Mouse (Mus musculus): Measurements from ENCODE around the gene Gsto2.

Gsto2 gene

DNA sequence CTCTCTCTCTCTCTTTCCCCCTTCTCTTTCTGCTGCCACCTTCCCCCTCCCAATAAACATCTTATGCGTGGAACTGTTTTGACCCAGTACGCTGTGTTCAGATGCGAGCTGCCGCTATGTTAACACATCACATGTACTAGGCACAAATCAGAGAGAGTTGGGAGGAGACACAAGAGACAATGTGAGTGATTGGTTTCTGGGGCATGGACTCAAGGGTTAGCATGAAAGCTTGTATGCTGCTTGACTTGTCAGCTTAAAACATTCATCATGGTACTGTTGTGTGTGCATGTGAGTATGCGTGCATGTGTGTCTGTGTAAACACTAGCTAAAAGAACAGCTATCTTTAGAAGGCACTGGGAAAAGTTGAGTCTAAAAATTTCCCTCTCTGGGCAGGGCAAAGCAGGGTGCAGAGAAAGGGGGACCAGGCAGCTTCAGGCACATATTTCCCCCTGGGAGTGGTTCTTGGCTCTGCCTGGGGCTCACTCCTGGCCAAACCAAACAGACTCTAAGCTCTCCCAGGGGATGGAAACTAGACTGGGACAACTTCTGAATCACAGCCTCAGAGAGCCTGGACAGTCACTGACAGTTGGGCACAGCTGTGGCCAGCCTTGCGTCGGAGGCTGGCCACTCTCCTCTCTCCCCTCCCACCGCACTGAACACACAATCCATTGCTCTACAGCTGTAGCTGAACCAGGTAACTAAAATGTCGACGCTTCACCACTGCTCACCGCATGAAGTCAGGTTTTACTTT lies 26.4 kb downstream of the Gsto2 start:
- no peak for DNase-seq (ENCODE audit: low read depth)

DNA sequence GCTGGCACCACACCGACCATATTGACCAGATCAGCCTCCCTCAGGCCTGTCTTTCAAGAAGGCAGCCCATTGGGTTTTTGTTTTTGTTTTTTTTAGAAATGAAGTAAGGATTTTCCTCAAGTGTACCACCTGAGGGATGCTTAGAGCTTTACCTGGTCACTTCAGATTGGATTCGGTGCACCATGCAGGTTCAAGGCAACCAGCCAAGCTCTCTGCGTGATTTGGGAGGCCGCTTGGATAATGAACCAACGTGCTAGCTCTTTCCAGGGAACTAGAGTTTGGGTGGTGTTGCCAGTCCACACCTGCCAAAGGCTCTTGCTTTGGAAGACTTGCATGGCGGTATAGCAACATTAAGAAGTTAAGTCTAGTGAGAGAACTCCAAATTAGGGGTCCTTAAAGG lies 27.8 kb downstream of the Gsto2 start:
- DNase-seq (ENCODE audit: low read depth), result no peak

DNA sequence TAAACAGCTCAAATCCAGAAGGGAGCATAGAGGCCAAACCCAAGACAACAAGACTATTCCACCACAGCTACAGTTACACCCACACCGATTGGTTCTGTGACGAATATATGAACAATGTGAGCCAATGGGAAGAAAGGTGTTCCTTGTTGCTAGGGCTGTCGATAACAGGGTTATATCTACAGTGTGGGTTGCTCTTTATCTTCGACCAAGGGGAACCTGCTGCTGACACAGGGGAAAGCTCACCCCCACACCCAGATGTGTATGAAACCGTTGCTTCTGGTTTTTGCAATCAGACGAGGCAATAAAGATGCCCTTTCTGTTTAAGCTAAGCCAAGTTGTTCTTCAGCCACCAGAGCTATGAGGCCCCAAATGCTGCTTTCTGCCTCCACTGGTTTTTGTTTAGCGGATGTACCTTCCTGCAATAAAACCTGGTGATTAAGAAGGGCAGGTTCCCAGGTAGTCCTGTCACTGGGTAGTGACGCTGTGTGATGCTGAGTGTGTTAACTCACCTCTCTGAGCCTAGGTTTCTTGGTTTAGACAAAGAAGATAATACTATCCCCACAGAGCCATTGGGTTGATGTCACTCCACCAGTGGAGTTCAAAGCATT lies 33.2 kb downstream of the Gsto2 start:
- DNase-seq (ENCODE audit: low read depth), result no peak

DNA sequence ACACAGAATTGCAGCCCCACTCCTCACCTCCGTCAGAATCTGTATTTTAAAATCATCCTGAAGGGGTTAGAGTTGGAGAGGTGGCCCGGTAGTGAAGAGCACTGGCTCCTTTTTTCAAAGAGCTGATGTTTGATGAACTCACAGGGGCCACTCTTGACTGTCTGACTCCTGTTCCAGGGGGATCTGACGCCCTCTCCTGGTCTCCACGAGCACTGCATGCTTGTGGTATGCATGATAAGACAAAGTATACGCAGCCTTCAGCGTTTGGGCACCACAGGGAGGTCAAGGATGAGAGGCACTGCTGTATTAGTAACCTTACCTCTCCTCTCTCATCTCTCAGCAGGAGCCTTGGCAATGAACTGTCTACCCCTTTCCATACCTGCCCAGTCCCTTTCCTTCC lies 34.7 kb downstream of the Gsto2 start:
- DNase-seq (ENCODE audit: low read depth), result no peak

DNA sequence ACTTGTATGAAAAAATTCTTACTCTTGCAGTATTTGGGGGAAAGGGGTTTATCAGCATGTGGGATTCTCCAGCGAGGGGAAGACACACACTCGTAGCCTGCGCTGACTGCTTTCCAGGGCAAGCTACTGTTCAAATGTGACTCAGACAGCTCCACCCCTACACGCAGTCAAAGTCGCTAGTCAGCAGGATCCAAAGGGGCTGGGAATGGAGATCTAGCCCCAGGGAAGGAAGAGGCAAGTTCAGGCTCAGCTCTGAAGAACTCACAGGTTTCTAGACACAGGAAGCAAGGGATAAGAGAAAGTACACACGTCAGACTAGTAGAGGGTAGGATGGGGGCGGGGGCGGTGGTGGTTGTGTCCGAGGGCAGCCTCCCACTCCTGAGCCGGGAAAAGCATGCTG lies 35.2 kb downstream of the Gsto2 start:
- DNase-seq (ENCODE audit: low read depth), result no peak

DNA sequence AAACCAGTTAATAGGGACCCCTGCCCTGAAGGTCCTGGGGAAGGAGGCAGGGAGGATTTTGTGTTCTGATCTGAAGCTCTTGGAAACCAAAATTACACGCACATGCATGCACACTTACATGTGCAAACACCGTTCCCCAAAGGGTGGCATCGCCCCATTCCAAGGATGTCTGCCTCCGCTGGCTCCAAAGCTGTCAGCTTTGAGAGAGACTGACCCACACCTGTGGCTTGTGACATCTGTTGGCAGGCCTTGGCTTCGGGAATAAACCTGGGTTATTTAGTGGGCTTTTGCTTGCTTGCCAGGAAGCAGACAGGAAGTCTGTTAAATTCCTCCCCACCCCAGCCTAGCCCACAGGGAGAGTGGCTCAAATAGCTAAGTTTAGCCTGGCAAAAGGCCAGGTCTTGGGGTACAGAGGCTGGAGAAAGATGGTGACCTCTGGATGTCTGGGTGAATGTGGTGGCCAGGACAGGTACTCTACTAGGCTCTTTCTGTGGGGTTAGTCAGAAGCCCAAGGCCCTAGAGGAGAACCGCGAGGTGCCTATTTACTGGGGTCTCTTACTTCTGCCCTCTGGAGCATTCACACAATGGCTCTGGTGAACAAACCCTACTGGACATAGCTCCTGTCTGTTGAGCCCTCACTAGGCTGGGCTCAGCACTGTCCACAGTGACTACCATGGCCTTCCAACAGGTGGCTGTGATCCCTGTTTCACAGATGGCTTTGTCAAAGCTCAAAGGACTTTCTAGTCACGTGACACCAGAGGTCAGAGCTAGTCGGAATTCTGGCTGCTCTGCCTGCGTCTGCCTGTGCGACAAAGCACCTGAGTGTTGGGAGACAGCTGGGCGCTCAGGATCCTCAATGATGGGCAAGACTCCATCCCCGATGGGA lies 37.2 kb downstream of the Gsto2 start:
- no peak for DNase-seq (ENCODE audit: low read depth)

DNA sequence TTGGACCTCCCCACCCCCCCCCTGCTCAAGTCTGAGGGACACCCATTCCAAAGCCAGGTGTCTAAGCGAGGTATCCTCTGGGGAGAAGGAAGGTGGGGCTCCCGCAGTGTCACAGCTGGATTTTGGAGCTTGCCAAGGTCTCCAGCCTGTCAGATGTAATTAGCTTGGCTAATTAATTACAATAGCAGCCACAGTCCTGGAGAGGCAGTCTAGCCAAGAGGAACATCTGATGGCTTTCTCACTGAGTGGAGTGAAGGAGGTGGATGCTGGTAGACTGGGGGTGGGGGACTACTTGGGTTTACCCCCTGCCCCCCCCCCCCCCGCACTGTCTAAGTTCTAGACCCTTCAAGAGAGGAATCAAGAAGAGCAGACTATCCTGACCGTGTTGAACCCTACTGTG lies 38.3 kb downstream of the Gsto2 start:
- DNase-seq (ENCODE audit: low read depth), result no peak

DNA sequence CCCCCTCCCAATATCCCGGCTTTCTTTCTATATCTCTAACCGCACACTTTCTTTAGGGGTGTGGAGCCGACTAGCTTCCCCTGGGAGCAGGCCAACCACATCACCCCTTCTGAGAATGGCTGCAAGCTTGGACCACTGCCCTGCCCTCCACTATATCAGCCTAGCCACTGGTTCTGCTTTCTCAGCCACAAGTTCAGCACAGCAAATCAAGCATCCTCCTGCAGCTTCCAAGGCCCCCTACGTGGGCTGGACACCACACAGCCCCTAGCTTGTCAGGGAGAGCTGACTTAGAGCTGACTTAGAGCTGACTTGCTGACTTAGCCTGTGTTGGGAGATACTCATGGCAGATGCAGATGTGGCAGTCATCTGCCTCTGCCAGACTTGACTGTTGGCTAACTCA lies 39.7 kb downstream of the Gsto2 start:
- no peak for DNase-seq (ENCODE audit: low read depth)

DNA sequence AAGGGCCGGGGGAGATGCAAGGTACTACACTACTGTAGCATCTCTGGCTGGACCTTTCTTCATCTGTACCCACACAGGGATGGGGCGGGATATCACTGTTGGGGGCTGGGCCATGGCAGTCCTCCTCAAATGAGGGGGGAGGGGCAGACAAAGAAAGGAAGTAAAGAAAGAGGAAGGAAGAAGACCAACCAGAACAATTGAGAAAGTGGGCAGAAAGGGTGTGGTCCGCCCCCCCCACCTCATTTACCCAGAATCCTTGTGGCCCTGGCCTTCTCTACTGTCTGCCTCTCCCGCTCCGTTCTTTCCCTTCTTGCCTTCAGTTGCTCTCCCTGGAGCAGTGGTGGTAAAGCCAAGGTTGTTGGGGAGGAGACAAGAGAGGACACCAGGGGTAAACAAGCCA lies 40.3 kb downstream of the Gsto2 start:
- no peak for DNase-seq (ENCODE audit: low read depth)

DNA sequence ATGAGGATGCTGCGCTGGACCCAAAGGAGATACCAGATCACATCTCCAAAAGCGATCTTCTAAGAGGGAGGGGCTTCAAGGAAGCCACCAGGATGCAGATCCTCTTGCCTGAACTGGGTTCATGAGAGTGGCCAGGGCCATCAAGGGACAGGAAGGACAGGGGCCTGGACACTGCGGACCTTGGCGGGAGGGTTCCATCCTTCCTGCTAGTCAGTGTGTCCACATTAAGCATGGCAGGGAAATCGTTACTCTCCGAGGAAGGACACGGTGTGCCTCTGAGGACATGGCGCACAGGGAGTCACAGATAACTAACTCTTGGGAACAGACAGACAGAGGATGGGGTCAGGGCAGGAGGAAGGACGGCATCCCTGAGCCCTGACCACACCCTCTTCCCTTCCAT lies 42.3 kb downstream of the Gsto2 start:
- no peak for DNase-seq (ENCODE audit: low read depth)

DNA sequence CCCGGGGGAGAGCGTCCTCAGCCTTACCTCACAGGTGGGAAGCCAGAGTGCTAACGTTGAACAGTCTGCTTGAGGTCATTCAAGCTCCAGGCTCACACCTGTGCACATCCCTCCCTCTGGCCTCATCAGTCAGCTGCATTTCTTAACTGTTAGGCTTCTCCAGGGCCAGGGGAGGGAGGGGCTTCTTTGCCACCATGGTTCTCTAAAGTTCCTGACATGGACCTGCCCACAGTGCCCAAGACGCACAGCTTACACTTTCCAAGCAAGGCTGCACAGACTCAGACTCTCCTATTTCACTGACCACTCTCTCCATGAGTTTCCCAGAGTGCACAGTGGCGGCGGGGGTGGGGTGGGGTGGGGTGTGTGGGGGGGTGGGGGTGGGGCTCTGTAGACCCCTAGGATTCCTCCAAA lies 43.6 kb downstream of the Gsto2 start:
- no peak for DNase-seq (ENCODE audit: low read depth)

DNA sequence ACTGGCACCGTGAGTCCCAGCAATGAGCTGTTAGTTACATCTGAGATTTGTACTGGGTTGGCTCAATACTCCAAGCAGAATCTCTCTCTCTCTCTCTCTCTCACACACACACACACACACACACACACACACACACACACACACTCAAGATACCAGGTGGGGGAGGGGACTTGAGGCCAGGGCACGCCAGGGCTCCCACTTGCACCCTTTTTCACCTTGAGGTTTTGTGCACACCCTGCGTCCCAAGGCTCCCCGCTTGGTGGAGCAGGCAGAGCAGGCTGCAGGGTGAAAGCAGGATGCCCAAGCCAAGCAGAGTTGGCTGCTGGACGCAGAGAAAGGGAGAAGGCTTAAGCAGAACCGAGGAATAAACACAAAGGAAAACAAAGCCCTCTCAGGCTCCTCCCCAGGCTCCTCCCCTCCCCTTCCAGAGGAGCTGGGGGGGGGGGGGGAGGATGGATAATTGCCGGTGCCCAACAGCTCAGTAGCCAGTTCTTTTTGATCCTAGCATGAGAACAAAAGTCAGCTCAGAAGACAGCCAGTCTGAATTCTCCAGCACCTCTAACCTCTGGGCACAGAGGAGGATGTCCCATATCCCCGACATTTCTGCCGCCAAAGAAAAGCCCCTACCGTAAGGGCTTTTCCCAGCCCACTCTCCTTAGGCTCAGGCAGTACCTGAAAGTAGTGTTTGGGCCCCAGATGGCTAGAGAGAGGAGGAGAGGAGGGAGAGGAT lies 44.2 kb downstream of the Gsto2 start:
- DNase-seq (ENCODE audit: low read depth), result no peak

DNA sequence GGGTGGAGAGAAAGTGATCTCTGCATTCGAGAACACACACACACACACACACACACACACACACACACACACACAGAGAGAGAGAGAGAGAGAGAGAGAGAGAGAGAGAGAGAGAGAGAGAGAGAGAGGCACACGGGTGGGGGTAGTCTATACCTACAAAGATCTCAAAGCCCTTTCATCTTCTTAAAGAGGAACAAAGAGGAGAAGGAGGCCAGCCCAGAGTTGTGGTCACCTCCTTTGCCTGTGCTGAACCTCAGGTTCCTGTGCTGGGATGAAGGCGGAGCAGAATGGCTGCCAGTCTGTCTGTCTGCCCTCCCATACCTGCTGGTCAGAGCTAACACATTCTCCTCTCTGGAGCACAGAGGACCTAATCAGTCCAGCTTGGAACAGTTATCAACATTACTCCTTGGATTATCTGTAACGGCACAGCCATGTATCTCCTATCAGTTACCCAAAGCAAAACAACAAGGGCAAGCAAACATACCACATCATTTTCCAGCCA lies 44.8 kb downstream of the Gsto2 start:
- DNase-seq (ENCODE audit: low read depth), result no peak

DNA sequence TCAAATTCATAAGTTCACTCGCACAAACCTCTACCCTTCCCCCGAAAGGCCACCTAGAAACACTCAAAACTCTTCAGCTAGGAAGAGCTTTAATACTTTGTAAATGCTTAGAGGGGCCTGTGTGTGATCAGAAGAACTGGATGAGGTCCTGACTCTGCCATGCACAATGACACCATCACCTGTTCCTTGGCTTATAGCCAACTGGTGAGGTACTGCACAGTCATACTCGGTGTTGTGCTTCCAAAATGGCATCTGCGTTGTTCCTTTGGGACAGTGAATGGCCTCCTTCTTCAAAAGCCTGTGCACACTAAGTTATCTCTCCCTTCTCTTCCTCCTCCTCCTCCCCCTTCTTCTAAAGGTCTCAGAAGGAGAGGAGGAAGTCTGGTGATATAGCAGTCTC lies 45.4 kb downstream of the Gsto2 start:
- DNase-seq (ENCODE audit: low read depth), result no peak

DNA sequence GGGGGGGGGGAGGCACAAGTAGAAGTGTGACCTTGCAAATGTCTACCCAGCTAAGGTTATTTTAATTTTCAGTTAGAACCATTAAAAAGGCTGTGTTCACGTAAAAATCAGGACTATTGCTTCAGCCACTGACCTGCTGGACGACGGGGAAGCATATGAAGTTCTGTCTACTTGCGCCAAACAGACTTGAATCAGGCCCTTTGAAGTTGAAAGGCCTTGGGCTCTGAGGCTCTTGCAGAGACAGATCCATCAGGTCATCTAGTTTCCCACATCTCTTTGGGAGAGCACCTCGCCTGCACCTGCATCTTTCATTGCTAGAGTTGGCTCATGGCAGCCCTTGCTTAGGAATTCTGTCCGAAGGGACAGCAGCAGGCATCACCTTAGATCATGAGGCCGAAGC lies 48.0 kb downstream of the Gsto2 start:
- DNase-seq (ENCODE audit: low read depth), result no peak

DNA sequence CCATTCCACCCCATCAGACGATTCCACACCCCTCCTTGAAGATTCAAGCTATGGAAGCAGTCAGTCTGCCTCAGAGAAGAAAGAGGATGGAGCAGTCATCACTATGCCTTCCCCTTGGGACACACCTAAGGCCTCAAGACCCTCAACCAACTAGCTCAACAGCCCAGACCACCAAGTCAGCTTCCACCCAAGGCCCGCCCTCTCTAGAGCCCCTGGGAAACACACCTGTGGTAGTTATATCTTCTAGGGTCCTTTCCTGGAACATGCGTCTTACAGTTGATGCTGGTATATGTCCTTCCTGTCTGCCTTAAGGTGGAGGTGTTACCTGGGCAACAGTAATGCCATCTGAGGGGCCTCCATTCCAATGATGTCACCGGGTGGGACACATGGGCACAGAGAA lies 48.9 kb downstream of the Gsto2 start:
- no peak for DNase-seq (ENCODE audit: low read depth)

DNA sequence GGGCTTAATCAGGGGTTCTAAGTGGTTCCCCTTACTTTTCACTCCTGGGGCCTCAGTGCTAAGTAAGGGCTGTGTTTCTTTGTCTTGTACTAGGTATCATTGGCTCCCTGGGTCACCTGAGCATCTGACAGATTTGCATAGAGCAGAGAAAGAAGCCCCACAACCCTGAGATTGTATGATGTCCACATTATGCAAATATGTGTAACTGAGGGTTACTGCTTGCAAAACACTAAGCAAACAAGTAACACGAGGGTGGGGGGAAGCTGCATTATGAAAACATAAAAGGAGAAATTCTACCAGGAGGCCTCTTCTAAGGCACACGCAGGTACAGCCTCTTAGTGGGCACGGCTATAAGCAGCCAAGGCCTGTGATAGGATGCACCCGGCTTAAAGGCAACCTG lies 49.9 kb downstream of the Gsto2 start:
- no peak for DNase-seq (ENCODE audit: low read depth)

DNA sequence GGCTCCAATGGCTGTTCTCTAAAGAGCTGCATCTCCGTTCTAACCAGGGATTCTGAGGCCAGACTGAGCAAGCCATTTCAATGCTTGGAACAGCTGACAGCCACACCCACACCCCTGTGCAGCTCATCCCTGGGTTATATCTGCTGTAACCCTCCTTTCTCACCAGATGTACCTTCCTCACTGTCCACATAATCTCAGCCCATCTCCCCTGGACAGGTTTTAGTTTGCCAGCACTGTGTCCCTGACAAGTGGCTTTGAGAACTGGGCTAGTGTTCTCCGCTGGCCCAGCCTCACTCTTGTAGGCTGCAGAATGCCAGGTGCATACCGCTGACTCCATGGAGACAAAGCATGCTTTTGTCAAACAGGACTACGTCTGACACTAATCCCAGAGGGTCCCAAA lies 52.1 kb downstream of the Gsto2 start:
- no peak for DNase-seq (ENCODE audit: low read depth)

DNA sequence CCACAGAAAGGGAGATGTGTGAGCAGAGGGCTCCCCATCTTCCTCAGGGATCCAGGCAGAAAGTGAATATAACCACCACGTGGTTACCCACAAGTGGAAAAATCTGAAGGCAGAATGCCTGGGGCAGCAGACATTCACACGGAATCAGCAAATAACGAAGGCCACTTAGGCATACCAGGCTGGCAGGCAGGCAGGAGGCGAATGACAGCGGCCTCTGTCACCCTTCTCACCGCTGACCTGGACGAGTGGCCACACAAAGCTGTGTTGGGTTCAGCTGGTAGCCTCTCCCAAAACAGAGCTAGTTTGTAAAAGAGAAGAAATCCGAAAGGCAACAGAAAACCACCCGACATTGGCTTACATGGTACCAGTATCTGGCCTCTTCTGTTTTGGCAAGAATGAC lies 52.7 kb downstream of the Gsto2 start:
- no peak for DNase-seq (ENCODE audit: low read depth)

DNA sequence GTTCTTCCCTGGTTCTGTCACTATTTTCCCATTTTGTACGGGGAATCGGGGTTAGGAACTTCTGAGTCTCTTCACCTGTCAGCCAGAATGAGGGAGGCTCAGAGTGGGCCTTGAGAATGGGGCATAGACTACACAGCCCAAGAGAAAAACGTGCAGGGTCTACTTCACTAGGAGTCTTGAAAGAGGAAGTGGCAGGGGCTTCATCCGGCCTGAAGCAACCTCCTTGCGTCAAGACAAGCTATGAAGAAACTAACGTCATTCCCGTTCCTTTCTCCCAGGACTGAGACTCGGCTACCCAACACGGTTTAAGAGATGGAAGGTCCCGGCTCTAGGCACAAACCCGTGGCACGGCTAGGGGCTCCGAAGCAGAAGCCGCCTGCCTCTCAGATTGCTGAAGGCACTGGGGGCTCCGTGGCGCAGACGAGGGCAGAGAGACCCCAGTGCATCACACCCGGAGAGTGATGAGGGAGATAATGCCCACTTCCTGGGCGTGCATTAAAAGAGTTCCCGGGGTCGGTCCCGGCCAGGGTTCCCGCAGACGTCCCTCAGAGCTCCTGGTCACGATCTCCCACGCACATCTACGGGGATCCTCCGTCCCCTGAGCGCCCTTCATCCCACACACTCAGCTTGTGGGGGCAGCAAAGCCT lies 53.2 kb downstream of the Gsto2 start:
- no peak for DNase-seq (ENCODE audit: low read depth)

DNA sequence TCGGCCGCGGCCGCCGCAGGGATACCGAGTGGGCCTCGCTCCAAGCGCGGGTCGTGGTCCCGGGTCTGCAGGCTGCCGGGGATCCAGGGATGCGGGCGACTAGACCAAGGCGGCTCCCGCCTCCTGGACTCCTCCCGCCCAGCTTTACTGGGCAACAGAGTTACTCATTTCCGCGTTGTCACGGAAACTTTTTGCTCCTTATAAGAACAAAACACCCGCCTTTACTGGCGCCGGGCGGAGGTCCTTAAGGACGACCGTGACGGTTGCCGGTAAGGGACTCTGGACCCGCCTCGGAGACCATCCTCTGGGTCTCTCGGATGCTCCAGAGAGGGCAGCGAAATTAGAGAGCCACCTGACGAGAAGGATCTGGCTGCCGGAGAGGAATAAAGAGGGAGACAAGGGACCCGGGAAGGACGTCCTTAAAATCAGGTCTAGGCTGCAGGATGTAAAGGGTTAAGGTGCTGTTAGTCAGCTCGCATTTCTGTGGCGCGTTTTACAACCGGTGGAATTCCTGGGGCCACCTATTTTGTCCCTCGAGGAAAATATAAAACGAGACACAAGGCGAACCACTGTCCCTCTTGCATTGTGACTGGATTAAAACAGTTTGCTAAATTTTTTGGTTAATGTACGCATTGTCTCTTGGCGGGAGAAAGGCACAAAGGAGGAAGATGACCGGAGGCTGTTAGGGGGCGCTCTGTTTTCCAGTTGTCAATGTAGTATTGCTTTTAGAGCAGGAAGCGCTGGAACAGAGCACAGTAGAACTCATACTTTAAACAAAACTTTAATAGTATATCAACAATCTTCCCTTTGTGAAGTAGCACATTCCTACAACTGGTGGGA lies 54.0 kb downstream of the Gsto2 start, which contains the start of the genes Cfap43 and Itprip:
Cfap43 (minus strand) TSS at position 162 of the 840 bp plus-strand sequence.
Itprip (minus strand) TSS at position 174 of the 840 bp plus-strand sequence.
- peak; percentile 75 for DNase-seq (ENCODE audit: low read depth)

All from fibroblast of lung, adult 2 months (primary cell).